Mouse (Mus musculus) ovary, adult 10 weeks (tissue): Measurements from ENCODE around the gene Arfgap1. TPM values are rescaled to one million over a fixed set of nuclear protein-coding genes. Genes with fewer than 3 reads are reported as not detected.

Experiments used
- polyA plus RNA-seq: library from polyadenylated mRNA; stranded (reverse); fragments of 350-450 nt; fragmentation: Illumina TruSeq; extraction: RNeasy Lipid Tissue Mini Kit (QIAGEN cat#74804); gene quantifications from one replicate; pipeline ENCODE4 v1.2.3, GENCODE M21; 2014

The Arfgap1 gene
- polyA plus RNA-seq: 3.4 TPM

GRCm38 (mm10) chr2:180967010-180967763 lies at the start of gene Arfgap1:
Arfgap1 (plus strand) TSS chr2:180967225.

GRCm38 (mm10) chr2:180920810-180921400 lies 46.1 kb upstream of the Arfgap1 start, which contains the start of gene Ythdf1:
Ythdf1 (minus strand) TSS chr2:180920949.

GRCm38 (mm10) chr2:180928723-180929122 lies 38.3 kb upstream of the Arfgap1 start, which contains the start of gene Birc7:
Birc7 (plus strand) TSS chr2:180929023.

GRCm38 (mm10) chr2:180954061-180955047 lies 12.7 kb upstream of the Arfgap1 start, which contains the start of gene Nkain4:
Nkain4 (minus strand) TSS chr2:180954699.

GRCm38 (mm10) chr2:180986449-180986848 lies 19.4 kb downstream of the Arfgap1 start, which contains the start of gene Col20a1:
Col20a1 (plus strand) TSS chr2:180986535.

Other genes starting within 250 kb of the Arfgap1 start
- 0.51 TPM for gene Slc17a9, start 242.0 kb upstream of the Arfgap1 start, polyA plus RNA-seq
- gene Bhlhe23, start 190.3 kb upstream of the Arfgap1 start, polyA plus RNA-seq: not detected
- 89.8 TPM for gene Ythdf1, start 46.3 kb upstream of the Arfgap1 start, polyA plus RNA-seq
- not detected for gene Birc7, start 38.2 kb upstream of the Arfgap1 start, polyA plus RNA-seq
- gene Nkain4, start 12.5 kb upstream of the Arfgap1 start, polyA plus RNA-seq: 1.0 TPM
- gene Col20a1, start 19.3 kb downstream of the Arfgap1 start, polyA plus RNA-seq: not detected
- gene Chrna4, start 76.3 kb downstream of the Arfgap1 start, polyA plus RNA-seq: 1.3 TPM
- not detected for gene Kcnq2, start 168.1 kb downstream of the Arfgap1 start, polyA plus RNA-seq
- gene Eef1a2, start 189.8 kb downstream of the Arfgap1 start, polyA plus RNA-seq: not detected
- 7.9 TPM for gene Ppdpf, start 220.0 kb downstream of the Arfgap1 start, polyA plus RNA-seq
- gene Ptk6, start 235.6 kb downstream of the Arfgap1 start, polyA plus RNA-seq: not detected
- not detected for gene Srms, start 246.0 kb downstream of the Arfgap1 start, polyA plus RNA-seq